Mouse (Mus musculus) cerebellum, adult (tissue): ENCODE results near the gene Casr.

Experiments
- ATAC-seq: cut with Nextera tagmentation; 2 replicates; pipeline ENCODE4 v1.9.2; 2017; ENCODE audit warnings: mild to moderate bottlenecking, moderate library complexity, mixed read lengths; ENCODE audit not compliant: insufficient number of reproducible peaks, low FRiP score, low TSS enrichment

The Casr gene

DNA sequence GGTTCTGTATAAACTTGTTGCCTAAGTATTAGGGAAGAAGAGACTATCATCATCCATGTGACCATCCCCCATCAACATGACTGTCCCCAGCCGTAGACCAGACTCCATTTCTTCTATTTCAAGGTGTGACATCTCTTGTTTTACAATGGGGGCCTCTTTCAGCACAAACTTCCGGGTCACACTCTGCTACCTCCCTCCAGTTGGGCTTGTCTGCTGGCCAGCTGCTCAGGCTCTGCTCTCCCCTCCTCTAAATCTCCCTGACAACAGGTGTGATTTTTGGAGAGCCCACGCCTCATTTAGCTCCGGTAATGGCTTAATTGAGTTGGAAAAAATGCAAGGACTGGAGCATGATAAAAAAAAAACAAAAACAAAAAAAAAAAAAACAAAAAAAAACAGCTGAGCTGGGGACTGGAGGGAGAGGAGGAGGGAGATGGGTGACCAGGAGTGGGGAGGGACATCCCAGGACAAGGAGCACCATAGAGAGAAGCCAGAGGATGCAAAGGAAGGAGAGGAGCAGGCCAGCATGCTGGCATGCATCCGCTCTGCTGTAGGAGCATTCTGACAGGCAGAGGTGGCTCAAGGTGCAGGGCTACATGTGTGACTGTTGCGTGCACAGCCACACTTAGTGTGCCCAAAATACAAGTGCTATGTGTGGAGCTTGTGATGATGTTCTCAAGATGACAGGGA is 35.2 kb downstream of the Casr start:
- ATAC-seq: no peak

DNA sequence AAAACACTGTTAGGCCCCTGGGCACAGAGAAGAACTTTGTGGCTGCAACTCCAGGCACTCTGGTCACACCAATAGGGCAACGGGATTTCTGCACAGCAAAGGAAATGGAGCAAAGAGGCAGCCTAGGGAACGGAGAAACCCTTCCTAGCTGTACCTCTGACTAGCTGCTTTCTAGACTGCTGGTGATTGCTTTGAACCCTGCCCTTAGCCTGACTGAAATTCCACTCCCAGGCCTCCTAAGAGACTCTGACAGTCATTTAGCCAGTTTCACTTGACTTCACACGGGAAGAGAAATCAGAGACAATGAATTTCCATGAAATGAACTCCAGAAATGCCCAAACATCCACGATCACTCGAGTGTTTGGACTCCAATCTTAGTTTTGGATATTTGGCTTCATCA is 38.8 kb downstream of the Casr start:
- ATAC-seq: no peak

DNA sequence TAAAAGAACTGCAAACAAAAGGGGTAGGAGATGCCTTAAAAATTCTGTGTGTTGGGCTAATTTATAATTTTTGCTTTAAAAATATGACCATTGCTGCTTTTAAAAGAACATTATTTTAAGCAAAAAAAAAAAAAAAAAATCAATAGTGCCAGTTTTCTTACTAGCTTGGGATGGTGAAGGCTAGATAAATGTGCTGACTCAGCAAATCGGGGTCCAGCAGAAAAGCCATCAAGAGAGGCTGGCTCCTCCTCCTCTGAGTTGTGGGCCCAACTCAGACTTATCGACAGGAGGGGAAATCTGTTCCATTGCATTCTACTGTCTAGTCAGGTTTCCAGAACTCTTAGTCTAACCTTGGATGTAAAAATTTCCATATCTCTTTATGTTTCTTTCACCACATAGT is 45.6 kb downstream of the Casr start:
- ATAC-seq: no peak

DNA sequence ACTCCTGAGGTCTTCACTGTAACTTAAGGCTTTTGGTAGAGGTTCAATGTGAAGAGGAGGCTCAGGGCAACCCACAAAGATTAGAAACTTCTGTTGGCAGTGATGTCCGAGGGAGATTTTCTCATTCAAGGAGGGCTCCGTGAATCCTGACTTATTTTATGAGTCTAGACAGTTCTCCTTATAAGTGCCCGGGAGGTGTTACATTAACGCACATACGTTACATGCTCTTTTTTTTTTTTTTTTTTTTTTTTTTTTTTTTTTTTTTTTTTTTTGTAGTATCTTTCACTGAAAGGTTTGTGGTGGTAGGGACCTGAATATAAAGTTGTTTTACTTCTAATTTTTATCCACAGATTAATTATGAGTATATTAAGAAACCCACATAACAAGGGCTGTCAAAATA is 54.6 kb downstream of the Casr start:
- no peak for ATAC-seq

DNA sequence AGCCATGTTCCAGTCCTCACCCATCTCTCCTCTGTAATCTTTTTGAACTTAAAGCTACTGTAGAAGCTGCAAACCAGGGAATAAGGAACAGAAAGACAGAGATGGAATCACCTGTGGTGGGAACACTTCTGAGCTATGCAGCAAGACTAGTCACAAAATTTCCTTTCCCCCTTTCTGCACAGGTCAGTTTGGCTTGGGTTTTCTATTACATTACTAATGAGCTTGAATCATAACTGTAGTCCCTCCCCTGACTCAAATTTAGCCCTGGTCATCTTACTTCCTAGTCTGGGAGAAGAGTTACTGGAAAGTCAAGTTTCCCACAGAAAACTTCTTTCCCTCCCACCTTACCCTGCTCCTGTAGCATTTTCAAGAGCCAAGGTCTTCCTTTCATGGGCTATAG is 55.1 kb downstream of the Casr start:
- ATAC-seq: no peak

DNA sequence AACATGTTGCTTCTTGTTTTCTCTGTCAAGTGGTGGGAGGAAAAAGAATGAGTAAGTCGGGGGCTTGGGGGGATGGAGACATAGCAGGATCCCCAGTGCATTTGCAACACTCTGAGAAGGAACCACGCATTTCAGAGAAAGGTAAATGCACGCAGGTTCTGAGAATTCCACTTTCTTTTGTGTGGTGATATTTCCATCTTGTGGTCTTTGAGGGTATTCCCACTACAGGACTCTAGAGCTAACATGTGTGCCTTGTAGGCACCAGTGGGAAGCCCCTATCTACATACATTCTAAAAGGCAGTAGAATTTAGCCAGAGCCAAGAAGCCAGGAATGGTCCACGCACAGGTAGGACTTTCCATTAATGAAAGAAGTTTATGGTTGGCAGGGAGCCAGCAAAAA is 56.0 kb downstream of the Casr start:
- ATAC-seq: no peak

DNA sequence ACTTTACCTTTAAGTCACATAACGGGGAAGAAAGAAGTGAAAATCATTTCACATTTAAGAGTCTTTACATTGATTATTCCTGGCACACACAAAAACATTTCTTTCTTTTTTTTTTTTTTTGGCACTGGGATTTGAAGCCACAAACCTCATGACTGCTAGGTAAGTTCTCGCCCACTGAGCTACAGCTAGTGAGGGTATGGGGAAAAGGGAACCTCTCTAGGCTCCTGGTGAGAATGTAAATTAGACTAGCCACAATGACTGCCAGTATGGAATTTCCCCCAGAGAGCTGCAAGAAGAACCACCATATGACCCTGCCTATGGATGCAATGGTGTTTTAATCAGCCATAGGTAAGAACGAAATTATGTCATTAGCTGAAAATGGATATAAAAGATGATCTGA is 56.8 kb downstream of the Casr start:
- ATAC-seq: no peak

DNA sequence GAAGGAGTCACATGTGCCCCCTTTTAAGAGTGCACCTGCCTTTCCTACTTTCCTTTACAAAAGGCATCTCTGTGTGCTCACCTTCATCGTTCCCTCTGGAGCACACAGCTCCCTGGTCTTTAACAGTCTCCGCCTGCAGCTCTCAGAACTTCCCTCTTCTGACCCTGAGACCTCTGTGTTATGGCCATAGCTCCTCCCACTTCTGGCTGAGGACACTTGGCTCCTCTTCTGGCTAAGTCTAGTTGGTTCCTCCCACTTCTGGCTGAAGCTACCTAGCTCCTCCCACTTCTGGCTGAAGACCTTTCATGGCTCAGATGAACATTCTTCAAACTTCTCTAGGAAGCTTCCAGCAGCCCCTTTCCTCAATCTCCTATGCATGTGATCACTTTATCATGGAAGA is 59.7 kb downstream of the Casr start:
- ATAC-seq: no peak

DNA sequence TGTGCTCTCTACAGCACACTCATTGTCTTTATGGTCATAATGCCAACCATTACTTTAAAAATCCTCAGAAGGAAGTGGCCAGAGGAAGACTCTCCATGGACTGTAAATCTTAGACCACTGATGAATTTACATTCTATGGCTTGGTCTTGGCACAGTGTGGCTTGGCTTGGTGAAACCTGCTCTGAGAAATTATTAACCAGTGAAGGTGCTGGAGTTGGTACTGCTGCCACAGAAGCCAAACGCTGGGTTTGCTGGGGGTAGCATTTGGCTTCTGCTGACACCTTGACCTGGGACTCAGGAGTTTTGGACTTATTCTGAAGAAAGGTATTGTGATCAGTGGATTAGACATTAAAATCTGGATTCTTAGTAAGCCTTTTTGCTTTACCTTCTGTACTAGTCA is 69.5 kb downstream of the Casr start:
- no peak for ATAC-seq

DNA sequence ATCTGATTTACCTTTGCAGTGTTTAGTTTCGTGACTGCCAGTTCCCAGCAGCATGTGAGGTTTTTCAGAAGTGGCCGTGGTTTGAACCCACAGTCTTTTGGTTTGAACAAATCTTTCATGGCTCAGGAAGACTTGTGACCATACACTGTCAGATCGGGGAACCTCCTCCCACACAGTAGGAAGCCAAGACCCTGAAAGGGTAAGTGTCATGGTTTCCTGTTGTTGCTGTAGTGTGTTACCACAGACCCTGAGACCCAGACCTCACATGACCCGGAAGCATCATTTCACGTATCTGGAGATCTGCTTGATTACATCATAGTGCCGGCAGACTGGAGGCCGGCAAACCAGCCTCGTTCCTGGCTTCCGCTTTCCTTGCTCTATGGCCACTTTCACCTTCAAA is 85.1 kb downstream of the Casr start:
- no peak for ATAC-seq

DNA sequence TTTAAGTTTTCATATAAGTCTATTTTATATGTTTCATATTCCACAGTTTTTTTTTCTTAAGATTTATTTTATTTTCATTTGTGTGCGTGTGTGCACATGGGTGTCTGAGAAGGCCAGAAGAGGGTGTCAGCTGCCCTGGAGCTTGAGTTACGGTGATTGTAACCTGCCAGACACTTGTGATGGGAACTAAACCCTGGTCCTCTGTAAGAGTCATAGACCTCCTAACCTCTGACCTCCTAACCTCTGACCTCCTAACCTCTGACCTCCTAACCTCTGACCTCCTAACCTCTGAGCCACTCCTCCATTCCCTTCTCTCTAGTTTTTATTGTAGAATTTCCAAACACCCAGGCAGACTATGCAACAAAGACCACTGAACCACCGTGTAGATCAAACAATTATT is 86.4 kb downstream of the Casr start:
- ATAC-seq: no peak

DNA sequence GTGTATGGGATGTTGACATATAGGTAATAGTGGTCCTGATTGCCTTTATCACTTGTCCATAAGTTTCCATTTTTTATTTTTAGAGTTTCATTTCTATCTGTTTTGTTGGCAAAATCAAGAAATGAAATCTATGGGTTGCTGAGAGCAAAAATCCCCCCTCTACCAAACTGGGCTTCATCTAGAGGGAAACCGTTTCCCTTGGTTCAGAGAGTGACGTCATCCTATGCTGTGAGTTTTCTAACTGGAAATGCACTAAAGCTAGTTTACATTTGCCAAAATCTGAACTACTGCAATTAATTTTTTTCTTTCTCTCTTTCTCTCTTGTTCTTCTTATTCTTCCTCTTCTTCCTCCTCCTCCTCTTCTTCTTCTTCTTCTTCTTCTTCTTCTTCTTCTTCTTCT is 87.1 kb downstream of the Casr start:
- no peak for ATAC-seq

DNA sequence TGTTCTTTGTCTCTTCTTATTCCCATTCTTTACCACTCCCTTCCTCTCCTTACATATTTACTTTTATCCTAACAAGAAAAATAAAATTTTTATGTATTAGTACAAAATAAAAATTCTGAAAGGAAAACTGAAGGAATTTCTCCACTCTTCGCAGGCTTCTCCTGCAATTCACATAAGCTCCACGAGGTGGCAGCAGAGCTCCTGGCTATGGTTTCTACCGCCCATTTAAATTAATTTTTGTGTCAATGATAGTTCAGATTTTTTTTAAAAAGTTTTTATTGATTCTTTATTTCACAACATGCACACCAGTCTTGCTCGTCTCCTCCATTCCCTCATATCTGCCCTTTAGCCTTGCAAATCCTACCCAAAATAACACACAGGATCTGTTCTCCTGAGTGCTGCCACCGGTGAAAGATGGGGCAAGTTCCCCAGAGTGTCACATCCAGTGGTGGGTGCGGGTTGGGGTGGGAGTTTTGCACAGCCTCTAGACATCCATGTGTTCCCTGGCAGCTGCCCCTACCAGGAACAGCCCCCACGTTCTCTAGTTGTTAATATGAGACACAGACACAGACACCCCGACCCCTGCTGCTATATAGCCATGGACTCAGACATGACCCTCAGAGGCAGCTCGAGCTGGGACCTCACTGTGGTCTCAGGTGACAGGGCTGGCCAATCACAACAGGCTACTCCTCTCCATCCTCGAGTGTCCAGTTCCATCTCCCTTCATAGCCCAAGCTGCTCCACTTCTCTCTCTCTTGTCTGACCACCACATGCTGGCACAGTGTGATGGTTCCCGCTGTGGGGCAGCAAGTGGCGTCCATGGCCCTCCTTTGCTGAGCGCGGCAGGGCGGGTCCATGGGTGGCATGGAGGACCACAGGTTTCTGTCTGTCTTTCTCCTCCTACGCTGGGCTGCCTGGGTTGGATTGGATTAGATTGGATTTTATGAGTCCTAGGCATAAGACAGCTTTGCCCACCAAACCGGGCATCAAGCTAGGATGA is 88.4 kb downstream of the Casr start:
- ATAC-seq: no peak

DNA sequence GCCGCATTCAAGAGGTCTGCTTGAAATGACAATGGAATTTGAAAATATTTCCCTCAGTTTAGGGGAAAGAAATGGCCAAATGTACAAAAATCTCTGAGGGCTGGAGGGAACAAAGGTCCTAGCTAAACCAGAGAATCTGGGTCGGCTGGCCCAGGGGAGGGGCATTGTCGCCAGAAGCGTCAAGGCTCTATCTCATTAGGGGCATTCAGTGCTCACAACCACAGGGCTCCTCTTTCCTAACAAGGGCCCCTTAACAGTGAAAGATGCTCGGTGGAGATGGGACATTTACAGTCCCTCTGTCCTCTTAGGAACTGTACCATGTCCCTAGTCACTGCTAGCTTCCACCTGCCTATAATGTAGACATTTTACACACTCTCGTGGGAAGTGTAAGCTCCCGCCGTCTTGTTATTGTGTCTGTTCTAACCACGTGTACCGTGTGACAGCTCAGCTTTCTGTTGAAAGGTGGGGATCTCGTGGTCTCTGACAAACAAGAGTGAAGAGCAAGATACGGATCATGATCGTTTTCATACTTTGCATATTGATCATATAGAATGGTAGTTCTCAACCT is 90.8 kb downstream of the Casr start:
- ATAC-seq: no peak

DNA sequence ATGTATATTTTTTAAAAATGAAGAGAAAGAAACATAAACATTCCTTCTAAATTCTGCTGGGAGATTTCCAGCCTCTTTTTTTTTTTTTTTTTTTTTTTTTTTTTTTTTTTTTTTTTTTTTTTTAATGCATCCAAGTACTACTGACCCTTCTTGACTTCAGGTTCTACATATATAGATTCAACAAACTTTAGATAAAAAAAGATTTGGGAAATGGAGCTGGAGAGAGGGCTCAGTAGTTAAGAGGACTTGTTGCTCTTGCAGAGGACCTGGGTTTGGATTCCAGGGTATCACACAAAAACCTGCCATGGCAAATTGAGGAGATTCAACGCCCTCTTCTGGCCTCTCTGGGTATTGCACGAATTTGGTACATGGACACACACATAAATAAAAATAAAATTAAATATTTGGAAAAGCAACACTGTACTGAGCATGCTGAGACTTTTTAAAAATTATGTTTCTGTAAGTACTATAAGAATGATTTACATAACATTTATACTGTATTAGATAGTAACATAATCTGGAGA is 91.9 kb downstream of the Casr start:
- ATAC-seq: no peak

DNA sequence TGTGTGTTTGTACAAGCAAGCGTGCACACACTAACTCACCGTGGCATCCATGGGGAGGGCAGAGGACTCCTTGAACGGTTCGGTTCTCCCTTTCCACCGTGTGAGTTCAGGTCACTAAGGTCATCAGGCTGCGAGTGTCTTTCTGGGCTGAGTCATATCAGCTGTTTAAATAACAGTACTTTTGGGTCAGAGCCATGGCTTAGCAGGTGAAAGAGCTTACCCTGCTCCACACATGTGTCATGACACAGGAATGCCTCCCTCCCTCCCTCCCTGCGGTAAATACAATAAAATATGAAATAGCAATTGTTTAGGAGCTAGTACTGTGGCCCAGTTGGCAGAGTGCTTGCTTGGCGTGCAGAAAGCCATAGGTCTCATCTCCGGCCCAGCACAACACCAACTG is 92.6 kb downstream of the Casr start:
- ATAC-seq: no peak

DNA sequence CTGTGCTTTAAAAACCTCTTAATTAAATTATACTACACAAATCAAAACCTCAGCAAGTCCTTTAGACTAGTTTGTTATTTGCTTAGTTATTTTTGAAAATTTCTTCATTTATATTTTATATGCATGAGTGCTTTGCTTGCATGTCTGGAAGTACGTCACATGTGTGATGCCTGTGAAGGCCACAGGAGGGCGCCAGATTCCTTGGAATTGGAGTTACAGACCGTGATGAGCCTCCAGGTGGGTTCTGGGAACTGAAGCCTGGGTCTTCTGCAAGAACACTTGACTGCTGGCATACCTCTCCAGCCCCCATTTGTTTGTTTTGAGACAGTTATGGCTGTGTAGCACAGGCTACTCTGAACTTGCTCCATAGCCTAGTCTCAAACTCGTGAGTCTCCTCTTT is 93.1 kb downstream of the Casr start:
- ATAC-seq: no peak

DNA sequence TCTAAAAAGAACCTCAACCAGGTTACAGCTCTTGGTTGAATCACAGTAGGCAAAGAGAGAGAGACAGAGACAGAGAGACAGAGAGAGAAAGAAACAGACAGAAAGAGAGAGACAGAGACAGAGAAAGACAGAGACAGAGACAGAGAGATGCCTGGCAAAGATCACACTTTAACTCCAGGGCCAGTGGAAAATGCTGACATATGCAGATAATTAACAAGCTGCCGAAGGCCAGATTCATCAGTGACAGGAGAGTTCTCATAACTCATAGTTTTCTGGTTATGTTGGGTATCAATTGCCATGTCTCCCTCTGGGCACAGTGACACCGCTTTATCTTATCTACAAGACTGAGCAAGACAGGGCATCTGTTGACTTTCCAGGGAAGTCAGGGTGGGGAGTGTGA is 94.0 kb downstream of the Casr start:
- ATAC-seq: no peak

DNA sequence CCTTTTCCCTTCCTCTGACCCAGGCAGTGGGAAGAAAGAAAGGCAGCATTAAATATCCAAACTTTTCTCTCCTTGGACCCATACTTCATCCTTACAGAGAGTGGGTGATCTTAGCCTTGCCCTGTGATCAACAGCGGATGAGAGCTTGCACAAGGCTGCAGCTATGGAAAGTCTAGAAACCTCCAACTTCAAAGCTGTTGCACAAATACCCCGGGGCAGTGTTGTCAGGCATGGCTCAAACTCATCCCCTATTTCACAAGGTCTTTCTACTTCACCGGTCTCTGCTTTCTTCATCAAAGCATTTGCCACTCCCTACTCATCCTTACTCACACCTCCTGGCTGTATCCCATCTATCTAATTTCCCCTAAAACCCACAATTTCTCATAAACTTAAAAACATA is 96.5 kb downstream of the Casr start:
- no peak for ATAC-seq

DNA sequence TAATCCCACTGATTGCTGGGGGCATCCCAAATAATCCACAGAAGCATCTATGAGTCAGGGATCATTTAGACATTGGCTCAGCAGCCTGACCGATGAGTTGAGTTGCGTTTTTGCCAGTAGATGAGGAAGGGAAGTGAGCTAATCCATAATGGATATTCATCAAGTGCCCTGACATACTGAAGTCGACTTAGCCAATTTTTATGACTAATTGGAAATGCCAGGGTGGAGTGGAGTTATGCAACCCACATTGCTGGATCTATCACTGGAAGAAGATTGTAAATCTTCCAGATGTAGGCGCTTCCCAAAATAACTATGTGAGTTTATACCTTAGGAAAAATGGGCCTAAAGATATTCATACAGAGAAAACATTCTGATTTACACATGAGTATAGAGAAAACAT is 97.9 kb downstream of the Casr start:
- no peak for ATAC-seq

DNA sequence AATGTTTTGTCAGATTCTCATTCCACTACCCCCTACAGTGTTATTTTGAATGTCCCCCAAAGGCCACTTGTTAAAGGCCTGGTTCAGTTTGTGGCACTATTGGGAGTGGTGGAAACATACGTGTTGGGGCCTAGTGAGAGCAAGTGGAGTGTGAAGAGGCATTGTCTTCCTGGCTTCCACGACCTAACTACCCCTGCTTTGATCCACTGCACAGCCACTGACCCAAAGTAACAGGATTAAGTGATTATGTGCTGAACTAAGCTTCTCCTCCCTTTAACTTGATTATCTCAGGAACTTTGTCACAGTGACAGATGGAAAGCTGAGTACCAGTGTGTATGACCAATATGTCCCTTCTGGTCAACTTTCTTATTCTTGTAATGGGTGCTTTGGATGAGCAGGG is 101.5 kb downstream of the Casr start:
- no peak for ATAC-seq
